Mouse (Mus musculus) hindbrain, embryonic 14.5 days (tissue): ENCODE results near the gene Mfsd6l. TPM values are rescaled to one million over a fixed set of nuclear protein-coding genes. Genes with fewer than 3 reads are reported as not detected.

ENCODE experiments used
- ATAC-seq: fragments of 200-750 bp; cut with Nextera tagmentation; 2 replicates; pipeline ENCODE4 v1.8.0; 2017; ENCODE audit warnings: moderate number of reproducible peaks, mild to moderate bottlenecking, moderate TSS enrichment, moderate library complexity; ENCODE audit not compliant: low FRiP score
- DNase-seq: peaks from one replicate; pipeline ENCODE4 v3.0.0-alpha.2; 2015; ENCODE audit warnings: low spot score
- H3K27ac ChIP-seq: fragments of 300-500 bp; sonication (generic); 2 replicates; pipeline ENCODE4 v1.5.1; 2014; ENCODE audit warnings: mild to moderate bottlenecking, moderate library complexity
- H3K27me3 ChIP-seq: fragments of 300-500 bp; sonication (generic); 2 replicates; pipeline ENCODE4 v1.6.1; 2014; ENCODE audit warnings: mild to moderate bottlenecking, low read length, mixed read lengths; ENCODE audit not compliant: control insufficient read depth, insufficient read depth
- H3K36me3 ChIP-seq: fragments of 300-500 bp; sonication (generic); replicated peaks from 2 replicates; pipeline ENCODE4 v1.6.1; 2014; ENCODE audit not compliant: control insufficient read depth, insufficient read depth
- H3K4me1 ChIP-seq: fragments of 300-500 bp; sonication (generic); replicated peaks from 2 replicates; pipeline ENCODE4 v1.6.1; 2014; ENCODE audit warnings: antibody characterized with exemption, low read length, mixed read lengths; ENCODE audit not compliant: control insufficient read depth, insufficient read depth
- H3K4me2 ChIP-seq: fragments of 300-500 bp; sonication (generic); replicated peaks from 2 replicates; pipeline ENCODE4 v1.6.1; 2014; ENCODE audit warnings: mild to moderate bottlenecking, moderate library complexity
- H3K4me3 ChIP-seq: fragments of 300-500 bp; sonication (generic); replicated peaks from 2 replicates; pipeline ENCODE4 v1.5.1; 2014; ENCODE audit warnings: mild to moderate bottlenecking, low read length
- H3K9ac ChIP-seq: fragments of 300-500 bp; sonication (generic); 2 replicates; pipeline ENCODE4 v1.6.1; 2014
- H3K9me3 ChIP-seq: fragments of 300-500 bp; sonication (generic); 2 replicates; pipeline ENCODE4 v1.6.1; 2016; ENCODE audit warnings: low read length; ENCODE audit not compliant: control insufficient read depth
- WGBS: fragments of 180-500 bp; shearing (Covaris S2); extraction: QIAGEN DNeasy Blood & Tissue Kit; methylation state at CpG from one replicate; pipeline ENCODE4 v1.1.7; 2014; 5-methylcytosine and 5-hydroxymethylcytosine counted together
- polyA plus RNA-seq: library from polyadenylated mRNA; unstranded; fragments of >200 nt; fragmentation: Nextera tagmentation; extraction: Ambion mirVana; gene quantifications from 2 replicates; pipeline ENCODE4 v1.2.1, GENCODE M21; 2014

Mfsd6l gene
- not detected in 2 replicates for polyA plus RNA-seq

DNA sequence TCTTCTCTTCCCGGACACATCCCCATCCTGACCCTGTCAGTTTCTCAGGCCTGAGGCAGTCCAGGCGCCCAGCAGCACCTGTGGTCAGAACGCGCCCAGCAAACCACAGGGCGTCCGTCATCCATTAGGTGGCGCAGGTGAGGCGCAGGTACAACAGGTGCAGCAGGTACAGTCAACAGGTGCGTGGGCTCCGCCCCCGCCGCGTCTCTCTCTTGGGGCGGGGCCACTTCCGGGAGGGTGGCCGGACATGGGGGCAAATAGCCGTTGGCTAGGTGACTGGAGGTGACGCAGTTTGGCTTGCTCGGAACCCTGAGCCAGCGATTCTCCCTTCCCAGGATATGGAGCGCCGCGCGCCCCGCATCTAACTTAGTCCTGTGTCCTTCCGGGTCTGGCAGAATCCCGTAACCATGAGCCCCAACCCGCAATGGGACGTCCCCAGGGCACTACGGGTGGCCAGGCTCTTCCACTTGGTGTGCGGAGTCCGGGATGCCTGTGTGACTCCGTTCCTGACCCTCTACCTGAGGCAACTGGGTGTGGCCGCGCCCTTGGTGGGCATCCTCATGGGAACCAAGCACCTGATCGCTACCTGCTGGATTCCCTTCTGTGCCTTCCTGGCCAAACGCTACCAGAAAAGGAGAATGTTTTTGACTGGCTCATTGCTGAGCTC is at the start of gene Mfsd6l:
Mfsd6l (plus strand) TSS at position 269 of the 667 bp plus-strand sequence.
- no peaks in the 10 kb centered on the region; the same call in 1 of the 2 replicates for H3K9me3 ChIP-seq
- peak within 1 kb of the TSS; percentile 44 for H3K4me2 ChIP-seq
- H3K27ac ChIP-seq = no peak within 1 kb of the TSS
- H3K36me3 ChIP-seq = no peaks in the 10 kb centered on the region
- no peak within 1 kb of the TSS for H3K9ac ChIP-seq
- peak within 1 kb of the TSS; percentile 18; the same call in 1 of the 2 replicates for H3K4me3 ChIP-seq
- peaks cover 3% of the 10 kb centered on the region; the same call in 1 of the 2 replicates for H3K4me1 ChIP-seq
- DNase-seq (no peak), ATAC-seq (no peak)
- H3K27me3 ChIP-seq = peaks cover 11% of the 10 kb centered on the region
- 11% methylated on average over 33 of the region's 37 CpGs for WGBS

DNA sequence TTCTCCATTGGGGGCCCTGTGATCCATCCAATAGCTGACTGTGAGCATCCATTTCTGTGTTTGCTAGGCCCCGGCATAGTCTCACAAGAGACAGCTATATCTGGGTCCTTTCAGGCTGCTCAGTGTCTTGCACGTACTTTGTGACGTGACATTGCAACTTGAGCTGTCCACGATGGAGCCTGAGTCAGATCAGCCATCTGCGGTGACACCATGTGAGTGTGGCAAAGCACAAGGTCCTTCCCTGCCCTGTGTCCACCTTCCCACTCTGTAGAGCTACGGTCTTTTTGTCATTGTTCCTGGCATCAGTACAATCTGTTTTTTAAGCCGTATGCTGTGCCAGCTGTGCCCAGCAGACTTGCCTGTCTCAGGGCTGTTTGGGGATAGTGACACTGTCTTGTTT is 48.7 kb upstream of the Mfsd6l start:
- no peaks in the 10 kb centered on the region for H3K9me3 ChIP-seq
- WGBS = 88% methylated on average over 7 of the region's 7 CpGs
- no peak overlapping the region for H3K4me2 ChIP-seq
- no peaks in the 10 kb centered on the region for H3K4me1 ChIP-seq
- no peak overlapping the region for H3K27ac ChIP-seq
- no peak for DNase-seq
- no peaks in the 10 kb centered on the region for H3K36me3 ChIP-seq
- no peak for ATAC-seq
- H3K4me3 ChIP-seq = no peak overlapping the region
- H3K9ac ChIP-seq = no peak overlapping the region
- no peaks in the 10 kb centered on the region for H3K27me3 ChIP-seq

DNA sequence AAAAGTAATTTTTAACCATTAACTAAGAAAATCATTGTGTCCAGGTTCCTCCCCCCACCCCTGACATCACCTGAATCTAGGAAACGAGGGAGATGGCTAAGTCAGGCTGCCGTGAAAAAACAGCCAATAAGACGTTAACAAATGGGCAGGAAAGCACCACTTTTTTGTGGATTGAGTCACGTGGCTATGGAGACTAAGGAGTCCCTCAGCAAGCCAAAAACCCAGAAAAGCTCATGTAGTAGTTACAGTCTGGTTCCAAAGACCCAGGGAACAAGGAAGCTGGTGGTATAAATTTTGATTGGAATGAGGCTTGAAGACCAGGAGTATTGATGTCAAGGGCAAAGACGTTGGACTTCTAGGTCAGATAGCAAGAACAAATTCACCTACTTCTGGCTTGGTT is 47.4 kb upstream of the Mfsd6l start:
- Histone ChIP-seq H3K4me3 (no peak overlapping the region), H3K4me1 (no peaks in the 10 kb centered on the region), H3K36me3 (no peaks in the 10 kb centered on the region), H3K27ac (no peak overlapping the region), H3K27me3 (no peaks in the 10 kb centered on the region), H3K4me2 (no peak overlapping the region), H3K9me3 (no peaks in the 10 kb centered on the region), H3K9ac (no peak overlapping the region)
- ATAC-seq (no peak), DNase-seq (no peak)
- 76% methylated on average over 5 of the region's 5 CpGs for WGBS

DNA sequence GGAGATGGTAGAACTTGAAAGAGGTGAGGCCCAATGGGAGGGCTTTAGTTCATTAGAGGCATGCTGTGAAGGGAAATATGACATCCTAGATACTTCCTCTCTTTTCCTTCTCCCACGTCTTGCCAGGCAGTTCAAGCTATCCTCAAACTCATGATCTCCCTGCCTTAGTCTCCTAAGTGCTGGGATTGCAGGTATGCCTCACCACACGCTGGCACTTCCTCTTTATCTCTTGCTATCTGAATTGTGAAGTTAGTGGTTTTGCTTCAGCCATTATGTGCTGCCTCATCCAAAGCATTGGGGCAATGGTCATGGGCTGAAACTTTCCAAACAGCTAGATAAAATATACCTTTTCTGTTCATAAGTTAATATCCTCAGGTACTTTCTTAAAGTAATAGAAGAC is 46.8 kb upstream of the Mfsd6l start:
- 66% methylated on average over 2 of the region's 2 CpGs for WGBS
- H3K9ac ChIP-seq = no peak overlapping the region
- DNase-seq = no peak
- H3K27ac ChIP-seq = no peak overlapping the region
- no peak overlapping the region for H3K4me2 ChIP-seq
- no peaks in the 10 kb centered on the region for H3K36me3 ChIP-seq
- no peaks in the 10 kb centered on the region for H3K27me3 ChIP-seq
- H3K9me3 ChIP-seq = no peaks in the 10 kb centered on the region
- H3K4me3 ChIP-seq = no peak overlapping the region
- ATAC-seq = no peak
- no peaks in the 10 kb centered on the region for H3K4me1 ChIP-seq

DNA sequence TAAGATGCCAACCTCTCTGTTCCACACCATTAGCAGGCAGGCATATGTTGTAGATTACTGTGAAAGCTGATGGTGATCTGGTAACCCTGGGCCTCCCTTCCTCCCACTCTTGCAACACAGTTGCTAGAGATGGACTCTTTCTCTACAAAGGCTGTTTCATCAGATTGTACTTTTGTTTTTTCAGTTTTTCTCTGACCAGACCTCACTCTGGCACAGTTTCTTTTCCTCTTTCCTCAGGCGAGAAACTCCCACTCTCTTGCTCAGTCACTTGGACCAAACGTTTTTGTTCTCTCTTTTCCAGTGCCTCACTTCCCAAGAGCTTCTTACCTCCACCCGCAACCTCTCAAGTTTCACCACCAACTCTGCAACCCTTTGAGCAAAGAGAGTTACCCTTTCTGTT is 42.0 kb upstream of the Mfsd6l start:
- no peak overlapping the region for H3K4me3 ChIP-seq
- H3K4me2 ChIP-seq = no peak overlapping the region
- H3K4me1 ChIP-seq = no peaks in the 10 kb centered on the region
- no peaks in the 10 kb centered on the region for H3K36me3 ChIP-seq
- no peak overlapping the region for H3K27ac ChIP-seq
- H3K9ac ChIP-seq = no peak overlapping the region
- DNase-seq (no peak), ATAC-seq (no peak)
- no peaks in the 10 kb centered on the region for H3K27me3 ChIP-seq
- peaks cover 4% of the 10 kb centered on the region; the same call in 1 of the 2 replicates for H3K9me3 ChIP-seq
- WGBS = 51% methylated on average over 3 of the region's 3 CpGs

DNA sequence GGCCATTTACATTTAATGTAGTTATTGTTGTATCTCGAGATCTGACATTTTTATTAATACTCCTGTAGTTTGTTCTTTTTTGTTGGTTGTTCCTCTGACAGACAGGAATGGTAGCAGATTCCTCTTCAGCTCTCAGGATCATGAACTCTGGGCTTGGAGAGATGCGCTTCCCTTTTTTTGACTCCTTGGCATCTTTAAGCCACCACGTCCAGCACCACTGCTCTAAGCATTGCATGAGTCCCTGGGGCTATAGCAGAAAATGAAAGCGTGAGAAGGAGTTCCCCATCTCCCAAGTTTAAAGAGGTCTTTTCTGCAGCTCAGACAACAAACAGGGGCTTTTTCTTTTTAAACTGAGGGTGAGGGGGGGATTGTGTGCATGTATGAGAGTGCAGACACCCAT is 36.6 kb upstream of the Mfsd6l start:
- peaks cover 9% of the 10 kb centered on the region; the same call in 1 of the 2 replicates for H3K9me3 ChIP-seq
- no peaks in the 10 kb centered on the region for H3K27me3 ChIP-seq
- H3K36me3 ChIP-seq = no peaks in the 10 kb centered on the region
- 93% methylated on average over 4 of the region's 4 CpGs for WGBS
- no peak overlapping the region for H3K9ac ChIP-seq
- DNase-seq (no peak), ATAC-seq (no peak)
- H3K27ac ChIP-seq = no peak overlapping the region
- no peak overlapping the region for H3K4me3 ChIP-seq
- no peak overlapping the region for H3K4me2 ChIP-seq
- no peaks in the 10 kb centered on the region for H3K4me1 ChIP-seq

DNA sequence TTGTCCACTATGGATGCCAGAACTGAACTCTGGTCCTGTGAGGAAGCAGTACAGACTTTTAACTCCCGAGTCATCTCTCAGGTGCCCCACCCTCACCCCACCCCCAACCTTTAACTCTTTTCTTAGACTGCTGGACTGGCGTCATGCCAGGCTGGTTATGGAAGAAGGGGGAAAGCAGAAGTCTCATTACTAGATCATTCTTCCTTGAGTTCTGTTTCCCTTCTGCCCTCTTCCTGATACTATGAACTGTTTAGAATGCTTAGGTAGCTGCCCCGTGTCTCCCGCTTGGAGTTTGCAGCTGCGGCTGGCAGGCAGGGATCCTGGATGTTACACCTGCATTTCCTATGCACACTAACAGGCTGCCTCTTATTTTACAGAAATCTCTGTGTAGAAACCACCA is 36.2 kb upstream of the Mfsd6l start:
- 88% methylated on average over 5 of the region's 5 CpGs for WGBS
- DNase-seq (no peak), ATAC-seq (no peak)
- peaks cover 9% of the 10 kb centered on the region; the same call in 1 of the 2 replicates for H3K9me3 ChIP-seq
- no peaks in the 10 kb centered on the region for H3K27me3 ChIP-seq
- no peaks in the 10 kb centered on the region for H3K36me3 ChIP-seq
- no peak overlapping the region for H3K4me3 ChIP-seq
- no peak overlapping the region for H3K4me2 ChIP-seq
- H3K9ac ChIP-seq = no peak overlapping the region
- no peak overlapping the region for H3K27ac ChIP-seq
- no peaks in the 10 kb centered on the region for H3K4me1 ChIP-seq

DNA sequence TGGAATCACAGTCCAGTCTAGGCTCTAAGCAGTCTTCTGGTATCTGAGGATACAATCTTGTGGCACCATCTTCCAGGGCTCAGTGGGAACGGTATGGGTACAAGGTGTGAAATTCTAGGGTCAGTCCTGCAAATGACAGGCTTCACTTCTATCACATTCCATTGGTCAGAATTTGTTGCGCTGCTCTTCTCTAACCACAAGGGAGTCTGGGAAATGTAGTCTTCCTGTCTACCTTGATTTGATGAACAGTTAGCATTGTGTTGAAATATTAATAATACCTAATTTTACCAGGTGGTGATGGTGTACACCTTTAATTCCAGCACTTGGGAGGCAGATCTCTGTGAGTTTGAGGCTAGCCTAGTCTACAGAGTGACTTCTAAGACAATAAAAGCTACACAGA is 35.5 kb upstream of the Mfsd6l start:
- no peaks in the 10 kb centered on the region for H3K36me3 ChIP-seq
- H3K9me3 ChIP-seq = peaks cover 9% of the 10 kb centered on the region; the same call in 1 of the 2 replicates
- WGBS = 90% methylated on average over 2 of the region's 2 CpGs
- no peaks in the 10 kb centered on the region for H3K27me3 ChIP-seq
- no peaks in the 10 kb centered on the region for H3K4me1 ChIP-seq
- no peak overlapping the region for H3K9ac ChIP-seq
- ATAC-seq = no peak
- DNase-seq = no peak
- H3K27ac ChIP-seq = no peak overlapping the region
- H3K4me3 ChIP-seq = no peak overlapping the region
- no peak overlapping the region for H3K4me2 ChIP-seq

DNA sequence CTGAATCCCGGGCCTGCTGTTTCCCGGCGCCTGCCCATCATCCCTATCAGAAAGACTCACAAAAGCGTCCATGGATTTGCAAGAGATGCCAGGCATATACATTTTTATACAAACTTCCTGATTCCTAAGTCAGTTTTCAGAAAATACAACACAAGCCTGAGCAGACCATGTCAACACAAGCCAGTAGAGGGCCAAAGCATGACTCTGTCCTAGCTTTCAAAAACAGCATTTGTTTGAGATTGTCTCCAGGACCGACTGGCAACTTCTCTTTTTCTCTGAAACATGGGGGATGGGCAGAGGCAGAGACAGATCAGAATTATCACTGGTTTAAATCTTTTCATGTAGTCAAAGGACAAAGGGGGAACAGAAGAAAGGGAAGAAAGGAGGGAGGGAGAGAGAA is 34.6 kb upstream of the Mfsd6l start:
- WGBS = 78% methylated on average over 5 of the region's 5 CpGs
- no peak for ATAC-seq
- no peak overlapping the region for H3K4me2 ChIP-seq

DNA sequence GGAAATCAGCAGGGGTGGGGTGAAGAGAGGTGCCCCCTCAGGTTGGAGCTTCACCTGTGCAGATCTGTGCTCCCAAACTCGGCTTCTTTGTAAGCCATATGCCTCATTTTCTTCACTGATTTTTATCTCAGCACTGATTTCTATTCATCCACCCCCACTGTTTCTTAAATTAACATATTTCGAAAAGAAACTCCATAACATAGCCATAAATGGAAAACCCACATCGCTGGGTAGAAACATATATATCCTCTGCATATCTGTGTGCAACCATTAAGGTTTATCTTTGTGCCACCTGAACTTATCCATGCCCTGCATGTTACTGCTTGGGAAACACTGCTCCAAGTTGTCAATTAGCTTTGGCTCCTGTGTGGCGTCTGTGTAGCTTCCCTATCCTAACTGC is 29.5 kb upstream of the Mfsd6l start:
- no peak for DNase-seq
- no peaks in the 10 kb centered on the region for H3K4me1 ChIP-seq
- 84% methylated on average over 4 of the region's 4 CpGs for WGBS

More for the DNA sequence above, 34.6 kb upstream of the Mfsd6l start:
- H3K4me3 ChIP-seq = no peak overlapping the region
- no peak overlapping the region for H3K27ac ChIP-seq
- no peak for DNase-seq
- H3K36me3 ChIP-seq = no peaks in the 10 kb centered on the region
- H3K27me3 ChIP-seq = no peaks in the 10 kb centered on the region
- no peak overlapping the region for H3K9ac ChIP-seq
- peaks cover 9% of the 10 kb centered on the region; the same call in 1 of the 2 replicates for H3K9me3 ChIP-seq
- H3K4me1 ChIP-seq = no peaks in the 10 kb centered on the region

More for the DNA sequence above, 29.5 kb upstream of the Mfsd6l start:
- Histone ChIP-seq H3K4me3 (no peak overlapping the region), H3K27me3 (no peaks in the 10 kb centered on the region), H3K4me2 (no peak overlapping the region), H3K9me3 (no peaks in the 10 kb centered on the region), H3K27ac (no peak overlapping the region), H3K9ac (no peak overlapping the region), H3K36me3 (no peaks in the 10 kb centered on the region)
- ATAC-seq = no peak
